Mouse (Mus musculus) CD4-positive naive resting alpha-beta T cell, adult 76 days (primary cell): ENCODE measurements around the gene Wfdc21. TPM values are rescaled to one million over a fixed set of nuclear protein-coding genes. Genes with fewer than 3 reads are reported as not detected.

Experiments used
- total RNA-seq: library from RNA; stranded (reverse); gene quantifications from one replicate; pipeline ENCODE4 v1.2.4, GENCODE M21; 2023

The Wfdc21 gene
- total RNA-seq, result not detected

GRCm38 (mm10) chr11:83746681-83747080, at the start of gene Wfdc21:
Gene Wfdc21 (plus strand): TSS chr11:83746940.

DNA sequence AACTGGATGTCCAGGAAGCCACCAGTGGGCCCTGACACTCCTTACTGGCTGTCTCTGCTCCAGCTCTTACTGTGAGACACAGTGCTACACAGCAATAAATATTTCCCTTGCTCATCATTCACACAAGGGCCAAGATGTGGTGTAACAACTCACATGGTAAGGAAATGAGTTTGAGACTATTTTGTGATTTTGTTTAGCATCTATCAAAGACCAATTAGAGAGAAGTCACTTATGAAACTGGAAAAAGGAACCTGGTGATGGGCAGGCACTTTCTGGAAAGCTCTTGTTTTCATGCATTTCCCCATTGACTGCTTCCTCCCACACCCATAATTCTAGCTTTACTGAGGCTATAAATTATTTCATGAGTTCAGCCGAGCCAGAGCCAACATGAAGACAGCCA, 43.0 kb upstream of the Wfdc21 start, which contains the start of gene Wfdc17:
Gene Wfdc17 (plus strand): TSS at position 287 of the 400 bp plus-strand sequence.

GRCm38 (mm10) chr11:83708715-83709114, 38.0 kb upstream of the Wfdc21 start, which contains the start of gene Wfdc18:
Gene Wfdc18 (plus strand): TSS chr11:83709015.

DNA sequence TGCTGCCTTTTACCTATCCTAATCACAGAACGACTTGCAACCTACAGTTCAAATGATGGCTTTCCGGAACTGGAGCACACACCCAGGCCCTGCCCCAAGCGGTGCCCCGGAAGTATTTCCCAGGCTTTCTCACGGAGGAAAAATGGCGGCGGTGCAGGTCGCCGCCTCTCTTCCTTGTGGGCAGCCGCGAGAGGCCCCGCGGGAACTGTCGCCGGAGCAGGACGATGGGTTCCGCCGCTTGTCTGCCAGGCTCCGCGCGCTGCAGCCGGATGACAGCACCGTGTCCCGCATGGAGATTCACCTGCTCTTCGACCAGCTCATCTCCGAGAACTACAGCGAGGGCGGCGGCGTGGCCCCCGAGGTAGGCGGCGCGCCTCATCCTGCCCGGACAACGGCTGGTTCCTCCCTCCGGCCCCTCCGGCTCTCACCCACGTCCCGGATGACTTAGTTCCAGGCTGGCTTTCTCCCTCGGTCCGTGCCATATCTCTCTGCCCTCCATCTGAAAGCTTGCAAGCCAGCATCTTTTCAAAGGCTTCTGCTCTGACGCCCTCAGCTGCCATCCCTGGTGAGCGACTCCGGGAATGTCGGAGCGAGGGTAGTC, 6.9 kb downstream of the Wfdc21 start, which contains the start of gene Heatr6:
Gene Heatr6 (plus strand): TSS at position 116 of the 601 bp plus-strand sequence.

Other genes with a start within 250 kb of the Wfdc21 start
- gene Heatr9, start 224.8 kb upstream of the Wfdc21 start, total RNA-seq, result not detected
- 52.5 TPM for gene Ccl5, start 216.4 kb upstream of the Wfdc21 start, total RNA-seq
- 0.44 TPM for gene Ccl9, start 168.3 kb upstream of the Wfdc21 start, total RNA-seq
- 5.0 TPM for gene Ccl6, start 153.9 kb upstream of the Wfdc21 start, total RNA-seq
- not detected for gene Rpl9-ps1, start 101.3 kb upstream of the Wfdc21 start, total RNA-seq
- gene Ccl3, start 97.6 kb upstream of the Wfdc21 start, total RNA-seq, result 12.7 TPM
- gene Ccl4, start 84.4 kb upstream of the Wfdc21 start, total RNA-seq, result 11.0 TPM
- gene Wfdc17, start 42.9 kb upstream of the Wfdc21 start, total RNA-seq, result not detected
- not detected for gene Wfdc18, start 37.9 kb upstream of the Wfdc21 start, total RNA-seq
- gene Heatr6, start 6.8 kb downstream of the Wfdc21 start, total RNA-seq, result 39.2 TPM
- gene Hnf1b, start 103.1 kb downstream of the Wfdc21 start, total RNA-seq, result not detected
- gene Ddx52, start 195.1 kb downstream of the Wfdc21 start, total RNA-seq, result 39.1 TPM
- gene Synrg, start 217.5 kb downstream of the Wfdc21 start, total RNA-seq, result 69.1 TPM